Mouse (Mus musculus): ENCODE measurements around the gene Ntn1.

Ntn1 gene

DNA sequence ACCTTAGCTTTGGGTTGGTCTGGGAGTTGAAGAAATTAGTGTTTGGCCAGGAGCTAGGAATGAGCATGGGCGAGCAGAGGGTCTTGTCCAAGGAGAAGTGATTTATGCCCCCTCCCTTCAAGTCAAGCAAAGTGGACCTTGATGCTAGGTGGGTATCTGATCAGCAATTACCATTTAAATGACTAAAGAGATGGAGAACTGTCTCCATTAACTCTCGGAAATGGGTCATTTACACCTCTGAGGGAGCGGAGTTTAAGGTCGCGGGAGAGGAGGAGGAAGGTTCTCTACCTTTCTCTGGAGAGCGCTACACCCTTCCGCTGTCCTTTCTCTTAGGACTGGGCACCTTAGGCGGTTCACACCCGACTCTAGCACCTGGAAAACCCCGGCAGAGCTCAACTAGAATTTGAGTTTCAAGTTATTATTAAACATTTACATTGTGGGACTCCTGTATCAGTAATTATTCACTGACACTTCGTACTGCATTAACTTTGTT is at the start of gene Ntn1:
TSS of gene Ntn1 (minus strand) at position 97 of the 493 bp plus-strand sequence.
- DNase-seq = no peak

DNA sequence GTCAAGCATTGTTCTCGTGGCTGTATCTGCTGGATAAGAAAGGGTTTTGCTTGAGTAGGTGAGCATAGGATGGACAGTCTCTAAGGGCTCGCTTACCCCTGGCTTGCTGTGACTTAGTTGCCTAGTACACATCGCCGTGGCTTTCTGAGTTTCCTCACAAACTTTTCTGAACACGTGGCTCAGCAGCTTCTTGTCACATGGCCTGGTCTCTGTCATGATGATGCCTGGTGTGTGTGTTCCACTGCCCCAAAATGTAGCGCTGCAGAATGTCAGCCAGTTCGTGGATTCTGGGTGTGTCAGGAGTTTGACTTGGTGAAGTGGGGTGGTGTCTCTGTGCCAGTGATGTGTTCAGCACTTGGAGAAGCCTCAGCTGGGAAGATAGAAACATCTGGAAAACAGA is 47.7 kb upstream of the Ntn1 start:
- DNase-seq = no peak

DNA sequence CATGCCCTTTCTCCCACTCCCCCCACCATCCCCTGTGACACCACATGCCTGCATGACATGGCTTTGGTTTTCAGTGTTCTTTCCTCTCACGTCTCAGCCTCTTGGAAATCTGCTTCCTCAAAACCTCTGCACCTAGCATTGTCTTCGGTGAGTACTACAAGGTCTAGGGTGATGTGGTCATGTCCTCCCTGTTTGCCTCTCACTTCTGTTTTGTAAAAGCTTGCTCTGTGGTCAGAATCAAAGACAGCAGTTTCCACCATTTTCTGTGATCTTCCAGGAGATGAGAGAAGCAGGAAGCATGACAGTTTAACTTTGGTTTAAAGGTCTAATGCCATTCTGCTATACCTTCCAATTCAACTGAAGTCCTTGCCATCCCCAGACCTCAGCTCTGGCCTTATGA is 46.6 kb upstream of the Ntn1 start:
- no peak for DNase-seq

DNA sequence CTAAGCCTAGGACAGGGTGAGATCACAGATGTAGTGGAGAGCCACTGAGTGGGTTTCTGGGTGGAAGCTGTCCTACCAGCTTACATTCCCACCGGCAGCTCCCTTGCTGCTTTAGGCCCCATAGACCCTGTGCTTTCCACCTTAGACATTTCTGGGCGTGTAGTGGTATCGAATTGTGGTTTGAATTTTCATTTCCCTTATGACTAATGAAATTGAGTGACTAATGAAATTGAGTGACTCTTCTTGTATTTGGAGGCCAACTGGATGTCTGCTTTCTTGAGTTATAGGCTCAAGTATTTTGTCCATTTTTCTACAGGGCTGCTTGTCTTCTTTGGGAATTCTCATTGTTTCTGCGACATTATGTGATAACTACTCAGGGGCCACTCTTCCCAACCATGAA is 45.9 kb upstream of the Ntn1 start:
- DNase-seq = no peak

DNA sequence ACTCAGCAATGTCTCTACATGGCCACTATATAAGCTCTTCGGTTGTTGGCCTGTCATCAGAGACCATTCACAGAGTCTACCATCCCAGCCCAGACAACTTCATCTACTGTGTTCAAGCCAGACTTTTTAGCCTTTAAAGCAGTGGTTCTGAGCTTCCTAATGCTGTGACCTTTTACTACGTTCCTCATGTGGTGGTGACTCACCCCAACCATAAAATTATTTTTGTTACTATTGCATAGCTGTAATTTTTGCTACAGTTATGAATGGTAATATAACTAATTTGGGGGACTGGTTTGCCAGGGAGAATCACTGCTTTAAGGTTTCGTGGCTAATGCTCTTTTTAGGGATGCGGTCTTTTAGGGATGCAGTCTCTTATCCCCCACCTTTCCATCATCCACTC is 45.3 kb upstream of the Ntn1 start:
- DNase-seq = no peak

DNA sequence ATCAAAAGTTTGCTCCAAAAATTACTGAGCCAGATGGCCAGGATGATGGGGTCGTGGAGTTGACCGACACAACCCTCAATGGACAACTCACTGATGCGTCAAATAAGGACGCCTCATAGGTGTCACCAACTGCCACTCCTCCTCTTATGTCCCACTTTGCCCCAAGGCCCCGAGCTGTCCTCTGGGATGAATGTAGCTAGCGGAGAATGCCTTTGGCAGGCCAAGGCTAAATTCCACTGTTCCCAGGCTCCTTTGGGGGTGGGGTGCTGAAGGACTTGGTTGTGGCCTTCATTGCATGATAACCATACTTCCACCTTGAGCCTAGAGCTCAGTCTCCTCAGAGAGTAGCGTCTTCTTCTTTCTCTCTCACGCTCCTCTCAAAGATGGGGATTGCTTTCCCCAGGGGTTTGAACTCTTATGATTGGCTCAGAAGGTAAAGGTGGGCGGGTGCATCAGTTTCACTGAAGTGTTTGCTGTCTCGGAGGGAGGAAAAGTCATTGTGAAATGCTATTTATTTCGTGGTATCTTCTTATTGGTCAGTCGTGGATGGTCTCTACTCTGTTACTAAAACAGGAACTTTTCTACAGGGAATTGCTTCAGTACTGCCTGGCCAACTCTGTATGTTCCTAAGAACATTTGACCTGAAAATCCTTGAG is 42.5 kb upstream of the Ntn1 start:
- DNase-seq = no peak

DNA sequence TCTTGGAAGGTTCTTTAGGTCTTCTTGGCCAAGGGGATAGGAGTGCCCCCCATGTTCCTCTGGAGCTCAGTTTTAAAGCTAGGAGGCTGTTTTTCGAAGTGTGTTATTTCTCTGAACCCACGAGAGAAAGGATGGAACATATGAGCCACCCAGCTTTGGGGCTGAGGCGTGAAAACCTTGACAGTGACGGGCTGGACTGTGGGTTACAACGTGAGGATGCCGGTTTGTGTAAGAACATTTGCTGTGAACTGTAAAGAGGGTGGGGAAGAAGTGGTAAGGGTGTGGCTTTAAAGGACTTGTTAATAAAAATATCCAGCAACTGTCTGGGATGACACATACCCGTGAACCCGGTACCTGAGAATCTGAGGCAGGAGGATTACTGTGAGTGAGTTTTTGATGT is 41.7 kb upstream of the Ntn1 start:
- no peak for DNase-seq

DNA sequence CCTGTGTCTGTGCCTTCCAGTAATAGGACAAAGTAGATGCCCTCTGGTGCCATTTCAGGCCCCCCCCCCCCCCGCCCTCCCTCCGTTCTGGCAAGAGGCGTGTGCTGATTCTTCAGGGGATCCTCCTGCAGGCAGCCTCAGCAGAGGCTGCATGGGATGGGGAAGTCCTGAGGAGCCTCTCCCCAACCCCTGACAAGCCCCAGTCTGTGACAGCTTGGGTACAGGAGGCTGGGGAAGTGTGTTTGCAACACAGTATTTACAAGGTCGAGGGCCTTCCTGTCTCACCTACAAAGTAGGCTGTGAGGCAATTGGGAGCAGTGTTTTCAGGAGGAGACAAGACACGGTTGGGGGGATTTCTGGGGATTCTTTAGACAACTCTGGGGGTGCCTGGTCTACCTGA is 40.3 kb upstream of the Ntn1 start:
- DNase-seq = no peak

DNA sequence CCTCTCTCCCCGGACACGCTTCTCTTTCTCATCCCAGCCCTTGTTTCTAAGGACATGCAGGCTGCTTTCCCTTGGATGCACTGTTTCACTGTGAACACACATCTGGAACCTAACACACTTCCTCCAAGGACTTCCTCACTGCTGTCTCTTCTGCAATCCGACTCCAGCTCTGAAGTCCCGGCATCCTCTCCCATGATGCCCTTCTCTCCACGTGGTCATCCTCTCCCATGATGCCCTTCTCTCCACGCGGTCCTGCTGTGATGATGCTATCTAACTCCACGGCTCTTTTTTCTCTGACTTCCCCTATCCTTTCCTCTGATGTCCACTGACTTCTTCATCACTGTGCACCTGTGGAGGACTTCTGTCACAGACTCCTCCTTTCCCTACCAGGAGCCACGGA is 39.5 kb upstream of the Ntn1 start:
- no peak for DNase-seq

DNA sequence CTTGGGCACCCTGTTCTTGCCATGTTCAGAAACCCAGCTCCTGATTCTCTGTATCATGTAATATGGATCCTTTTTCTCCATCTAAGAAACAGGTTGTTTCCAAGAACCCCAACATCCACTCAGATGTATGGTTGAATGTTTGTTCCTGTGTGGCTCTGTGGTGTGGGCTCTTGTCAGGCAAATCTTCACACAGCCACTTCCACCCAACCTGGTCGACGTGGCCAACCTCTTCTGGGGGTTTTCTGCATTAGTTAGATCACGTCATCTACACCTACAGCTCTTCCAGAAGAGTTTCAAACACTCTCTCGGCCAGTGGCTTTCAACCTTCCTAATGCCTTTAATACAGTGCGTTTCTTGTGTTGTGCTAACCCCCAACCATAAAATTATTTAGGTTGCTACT is 35.8 kb upstream of the Ntn1 start:
- DNase-seq = no peak

DNA sequence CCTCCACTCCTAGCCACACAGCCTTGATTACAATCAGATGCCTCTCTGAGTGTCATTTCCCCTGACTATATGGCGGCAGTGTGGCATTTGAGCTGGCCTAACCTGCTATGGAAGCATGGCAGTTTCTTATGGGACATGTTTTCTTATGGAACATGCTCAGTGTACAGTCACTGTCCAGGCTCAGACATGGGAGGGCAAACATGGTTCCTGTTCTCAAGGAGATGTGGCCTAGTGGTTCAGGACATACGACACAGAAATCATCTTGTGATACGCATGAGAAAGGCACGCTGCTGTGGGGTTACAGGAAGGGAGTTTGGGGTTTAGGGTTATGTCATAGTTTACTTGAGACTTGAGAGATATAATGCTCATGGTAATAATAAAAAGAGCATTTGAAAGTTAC is 35.0 kb upstream of the Ntn1 start:
- DNase-seq = no peak

DNA sequence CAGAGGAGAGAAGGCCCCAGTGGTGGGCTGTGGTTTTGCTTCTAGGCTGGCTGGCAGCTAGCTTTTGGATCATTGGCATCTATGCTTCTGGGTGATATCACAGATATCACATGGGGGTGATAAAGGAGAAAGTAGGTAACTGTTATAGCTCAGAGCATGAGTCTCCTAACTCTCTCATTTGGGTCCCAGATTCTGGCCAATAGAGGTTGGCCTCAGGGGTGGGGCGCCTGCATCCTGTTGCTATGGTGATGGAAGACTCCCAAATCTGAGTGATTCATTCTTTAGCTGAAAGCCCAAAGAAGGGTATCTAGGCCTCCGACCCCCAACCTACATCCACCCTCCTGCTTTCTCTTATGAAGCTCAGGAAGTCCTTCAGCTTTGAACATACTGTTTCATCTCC is 34.1 kb upstream of the Ntn1 start:
- DNase-seq = no peak

DNA sequence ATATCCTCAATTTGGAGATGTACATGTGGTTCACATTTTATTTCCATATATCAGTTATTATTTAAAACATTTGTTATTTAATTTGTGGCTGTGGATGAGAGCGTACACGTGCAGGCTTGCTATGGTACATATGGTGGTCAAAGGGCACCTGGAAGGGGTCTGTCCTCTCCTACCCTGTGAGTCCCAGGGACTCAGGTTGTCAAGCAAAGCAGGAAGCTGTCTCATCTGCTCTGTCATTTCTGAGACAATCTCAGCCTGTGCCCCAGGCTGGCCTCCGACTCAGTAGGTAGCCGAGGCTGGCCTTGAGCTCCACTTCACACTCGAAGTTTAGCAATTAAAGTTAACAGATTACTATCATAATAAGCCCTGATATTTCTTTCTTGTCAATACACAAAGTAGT is 32.9 kb upstream of the Ntn1 start:
- no peak for DNase-seq

DNA sequence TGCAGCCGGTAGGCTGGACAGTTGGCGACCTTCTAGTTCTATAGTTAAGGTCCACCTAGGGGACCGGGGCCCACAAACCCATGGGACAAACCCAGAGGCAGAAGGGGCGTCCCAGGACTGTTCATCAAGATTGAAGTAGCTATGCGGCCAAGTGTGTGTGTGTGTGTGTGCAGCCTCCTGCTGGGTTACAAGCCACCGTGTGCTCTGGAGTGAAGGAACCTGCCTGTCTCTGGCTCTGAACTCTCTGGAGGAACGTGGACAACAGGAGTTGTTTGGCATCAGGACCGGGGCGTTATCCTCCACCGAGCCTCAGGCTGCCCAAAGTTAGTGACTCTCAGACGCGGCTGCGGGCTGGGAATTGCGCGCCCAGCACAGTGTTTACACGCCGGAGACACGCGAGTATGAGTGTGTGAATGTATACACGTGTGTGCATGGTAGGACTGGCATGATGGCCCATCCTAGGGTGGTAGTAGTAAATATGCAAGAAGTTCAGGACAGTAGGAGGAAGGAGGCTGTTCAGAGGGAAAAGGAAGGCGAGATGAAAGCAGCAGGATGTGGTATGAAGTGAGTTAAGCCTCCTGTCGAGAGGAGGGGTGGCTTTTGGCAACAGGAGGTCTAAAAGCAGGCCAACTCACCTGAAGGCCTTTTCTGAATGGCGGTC is 31.9 kb upstream of the Ntn1 start:
- DNase-seq = no peak

DNA sequence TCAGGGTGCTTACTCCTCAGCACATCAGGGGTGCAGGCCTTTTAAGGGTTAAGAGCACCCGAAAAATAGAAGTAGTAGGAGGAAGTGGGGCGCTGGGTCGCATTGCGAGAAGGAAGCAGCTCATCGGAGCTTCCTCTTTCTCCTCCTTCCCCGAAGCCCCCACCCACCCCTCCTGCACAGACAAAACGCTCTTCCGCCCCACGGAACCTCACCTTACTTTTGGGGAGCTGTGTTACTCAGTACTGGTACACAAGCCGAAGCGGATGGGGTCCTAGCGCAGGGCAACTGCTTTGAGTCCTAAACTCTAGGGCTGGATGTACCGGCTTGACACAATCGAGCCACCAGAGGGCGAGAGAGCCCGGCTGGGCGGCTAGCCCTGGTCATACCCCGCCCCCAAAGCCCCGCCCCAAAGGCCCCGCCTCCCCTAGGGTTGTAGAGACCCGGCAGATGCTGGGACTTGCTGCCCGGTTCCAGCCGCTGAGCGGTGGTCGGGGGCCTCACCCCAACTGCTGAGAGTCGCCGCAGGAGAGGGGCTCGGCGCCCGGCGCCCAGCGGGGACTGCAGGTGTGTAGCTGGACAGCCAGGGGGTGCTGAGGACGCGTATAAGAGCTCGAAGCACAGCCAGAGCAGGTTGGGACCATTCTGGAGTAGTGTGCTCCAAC is 31.2 kb upstream of the Ntn1 start, which contains the start of gene Pik3r5:
TSS of gene Pik3r5 (plus strand) at position 423 of the 662 bp plus-strand sequence.
- peak; percentile 16 to 31 for DNase-seq

DNA sequence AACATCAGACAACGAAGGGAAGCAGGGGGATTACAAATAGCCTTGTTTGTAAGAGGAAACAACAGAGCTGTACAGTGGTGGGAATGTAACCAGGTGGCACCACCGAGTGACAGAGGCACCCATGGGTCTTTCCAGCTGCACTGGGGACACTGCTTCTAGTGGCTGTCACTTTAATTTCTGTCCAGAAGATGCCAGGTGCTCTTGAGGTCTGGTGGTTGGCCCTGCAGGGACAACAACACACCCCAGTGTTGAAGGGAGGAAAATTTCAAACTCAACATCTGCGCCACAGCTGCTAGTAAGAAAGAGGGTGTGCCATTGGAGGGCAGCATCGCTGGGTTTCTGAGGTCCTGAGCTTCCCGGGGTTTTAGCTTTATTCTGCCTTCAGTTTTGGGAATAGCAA is 30.0 kb upstream of the Ntn1 start:
- DNase-seq = no peak

DNA sequence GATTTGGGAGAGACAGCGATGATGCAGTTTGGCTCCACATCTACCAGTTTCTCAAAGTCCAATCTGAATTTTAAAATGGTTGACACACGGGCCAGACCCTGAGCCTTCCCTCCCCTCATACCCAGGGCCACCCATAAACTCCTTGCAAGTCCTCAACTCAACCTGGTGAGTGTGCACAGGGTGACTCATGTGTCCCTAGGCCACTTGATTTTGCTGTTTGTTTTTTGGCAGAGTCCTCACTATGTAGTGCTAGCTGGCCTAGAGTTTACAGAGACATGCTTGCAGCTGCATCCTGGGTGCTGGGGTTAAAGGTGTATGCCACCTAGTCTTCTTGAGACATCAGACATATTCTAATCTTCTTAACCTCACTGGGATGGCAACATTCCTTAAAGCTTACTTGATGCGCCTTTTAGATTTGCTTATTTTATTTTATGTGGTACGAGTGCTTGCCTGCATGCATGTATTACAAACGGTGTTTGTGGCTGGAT is 26.5 kb upstream of the Ntn1 start:
- DNase-seq = no peak

DNA sequence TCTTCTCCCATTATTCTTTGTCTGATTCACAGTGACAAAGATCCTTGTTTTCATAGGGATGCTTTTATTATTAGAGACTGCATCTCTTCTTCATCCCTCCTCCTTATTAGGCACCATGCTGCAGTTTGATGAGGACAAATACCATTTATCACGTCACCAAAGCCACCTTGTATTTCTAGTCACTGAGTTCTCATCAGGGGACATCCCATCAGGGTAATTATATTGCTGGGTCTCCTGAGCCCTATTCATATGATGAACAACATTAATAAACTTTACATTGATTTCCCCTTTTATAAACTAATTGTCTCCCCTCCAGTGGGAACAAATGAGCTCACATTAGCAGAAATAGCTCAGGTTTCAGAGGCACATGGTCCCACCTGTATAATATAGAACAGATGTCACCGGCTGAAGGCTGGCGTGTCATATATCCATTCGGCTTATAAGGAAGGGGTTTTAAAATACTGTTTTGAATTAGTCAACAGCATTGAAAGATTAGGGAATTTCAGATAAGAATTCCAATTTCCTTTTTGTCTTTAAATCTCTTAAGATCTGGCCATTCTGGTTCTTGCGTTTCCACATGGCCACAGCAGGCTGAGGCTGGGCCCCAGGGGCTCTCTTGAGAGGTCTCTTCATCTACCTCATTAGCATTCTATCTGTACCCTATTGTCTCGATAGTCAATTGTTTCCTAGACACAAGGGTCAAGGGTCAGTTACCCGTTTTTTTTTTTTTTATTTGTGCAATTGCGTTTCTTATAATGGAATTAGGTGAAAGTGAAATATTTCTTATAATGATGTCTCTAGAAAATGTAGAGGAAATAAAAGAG is 25.1 kb upstream of the Ntn1 start:
- no peak for DNase-seq

DNA sequence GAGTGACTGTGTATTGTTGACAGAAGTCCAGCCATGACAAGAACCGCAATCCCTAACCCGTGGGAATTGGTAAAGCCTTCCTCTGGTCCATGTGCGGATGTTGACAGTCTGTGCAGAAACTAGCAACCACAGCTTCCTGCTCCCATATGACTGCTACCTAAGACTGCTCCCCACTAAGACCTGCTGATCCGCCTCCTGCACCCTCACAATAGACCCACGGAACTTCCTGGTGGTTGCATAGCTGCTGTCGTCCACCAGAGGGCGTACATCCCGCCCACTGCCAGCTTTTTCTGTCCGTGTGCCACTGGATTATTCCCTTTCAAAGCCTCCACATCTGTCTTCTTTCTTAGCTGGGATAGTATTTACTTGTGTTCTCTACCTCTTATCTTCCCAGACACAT is 17.2 kb upstream of the Ntn1 start:
- no peak for DNase-seq

DNA sequence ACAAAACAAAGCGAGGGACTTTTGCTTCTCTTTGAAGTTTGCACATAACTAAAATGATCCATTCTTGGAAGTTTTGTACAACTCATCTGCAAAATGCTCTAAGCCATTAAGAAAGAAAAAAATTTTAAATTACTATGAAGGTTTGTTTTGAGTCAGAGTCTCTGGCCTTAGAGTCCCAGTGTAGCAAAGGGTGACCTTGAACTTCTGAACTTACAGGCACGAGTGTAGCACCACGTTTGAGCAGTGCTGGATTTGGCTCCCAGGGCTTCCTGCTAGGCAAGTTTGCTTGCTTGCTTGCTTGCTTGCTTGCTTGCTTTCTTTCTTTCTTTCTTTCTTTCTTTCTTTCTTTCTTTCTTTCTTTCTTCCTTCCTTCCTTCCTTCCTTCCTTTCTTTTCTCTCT is 16.4 kb upstream of the Ntn1 start:
- DNase-seq = no peak

DNA sequence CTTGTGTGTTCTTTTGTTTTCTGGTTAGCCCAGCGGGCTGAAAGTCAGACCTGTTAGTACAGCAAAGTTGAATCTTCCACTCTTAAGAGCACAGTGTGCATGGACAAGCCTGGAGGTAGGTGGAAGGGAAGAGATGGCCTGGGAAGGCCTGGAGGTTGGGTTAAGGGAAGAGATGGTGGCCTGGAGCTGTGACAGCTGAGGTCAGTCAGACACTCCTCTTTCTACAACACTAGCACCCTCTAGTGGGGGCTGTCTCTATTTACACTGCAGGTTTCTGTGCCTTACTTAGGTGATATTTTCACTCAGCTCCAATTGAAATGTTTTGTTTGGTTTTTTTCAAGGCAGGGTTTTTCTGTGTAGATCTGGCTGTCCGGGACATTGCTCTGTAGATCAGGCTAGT is 7.5 kb upstream of the Ntn1 start:
- DNase-seq = peak; percentile 81 to 82

DNA sequence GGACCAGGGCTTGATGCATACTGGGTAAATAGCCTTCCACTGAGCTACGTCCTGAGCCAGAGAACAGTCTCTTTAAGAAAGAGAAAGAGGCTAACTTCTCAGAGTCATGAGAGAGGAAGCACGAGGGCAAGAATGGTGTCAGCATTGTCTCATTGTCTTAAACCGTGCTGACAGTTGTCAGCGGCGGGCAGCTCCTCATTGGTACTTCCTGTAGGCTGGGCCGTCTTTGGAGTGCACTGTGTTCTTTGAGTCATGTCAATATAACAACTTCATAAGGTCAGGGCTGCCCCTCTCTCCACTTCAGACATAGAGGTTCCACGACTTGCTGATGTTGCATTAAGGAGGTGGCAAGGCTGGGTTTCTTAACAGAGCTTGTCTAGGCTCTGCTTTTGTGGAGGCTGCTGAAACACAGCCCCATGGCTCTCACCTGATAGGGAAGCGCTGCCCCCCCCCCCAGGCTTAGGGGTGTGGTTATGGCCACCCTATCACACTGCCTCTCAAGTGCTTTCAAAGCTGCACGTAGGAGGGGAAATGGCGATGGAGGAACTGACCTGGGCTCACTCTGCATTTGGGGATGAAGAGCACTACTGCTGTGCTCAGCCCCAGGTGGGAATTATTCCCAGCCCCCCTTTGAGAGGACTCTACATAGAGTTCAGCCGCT is 6.8 kb upstream of the Ntn1 start:
- DNase-seq = no peak

DNA sequence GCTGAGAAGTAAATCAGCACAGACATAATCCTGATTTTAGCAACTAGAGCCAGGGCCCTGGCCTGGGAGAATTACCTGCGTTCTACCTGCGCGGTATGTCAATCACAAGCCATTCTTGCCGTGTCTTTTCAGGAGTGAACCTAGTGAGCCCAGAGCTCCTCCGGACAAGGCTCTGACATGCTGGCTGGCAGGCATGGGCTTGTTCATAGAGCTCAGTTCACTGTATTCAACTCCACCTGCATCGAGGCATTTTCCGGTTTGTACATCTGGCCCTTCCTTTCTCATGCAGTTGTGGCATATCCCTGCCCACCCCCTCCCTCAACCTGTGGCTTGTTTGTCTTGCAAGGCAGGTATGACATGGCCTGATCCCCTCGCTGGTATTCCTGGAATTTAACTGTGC is 5.0 kb upstream of the Ntn1 start:
- DNase-seq = no peak
